Mouse (Mus musculus) C2C12 (cell line): ENCODE results near the gene Rgs3. TPM values are rescaled to one million over a fixed set of nuclear protein-coding genes. Genes with fewer than 3 reads are reported as not detected.

ENCODE experiments used
- H3K27me3 ChIP-seq: one replicate; pipeline ENCODE4 v1.6.1; 2011; ENCODE audit not compliant: control insufficient read depth, insufficient read depth, insufficient read length
- H3K36me3 ChIP-seq: one replicate; pipeline ENCODE4 v1.6.1; 2011; ENCODE audit not compliant: control insufficient read depth, insufficient read depth
- H3K4me3 ChIP-seq: one replicate; pipeline ENCODE4 v1.5.1; 2011; ENCODE audit warnings: mild to moderate bottlenecking, control low read depth; ENCODE audit not compliant: poor library complexity, insufficient read depth, severe bottlenecking
- H3K79me2 ChIP-seq: one replicate; pipeline ENCODE4 v1.6.1; 2011; ENCODE audit not compliant: control insufficient read depth, insufficient read depth
- H3K79me3 ChIP-seq: one replicate; pipeline ENCODE4 v1.6.1; 2011; ENCODE audit warnings: low read depth, control low read depth
- H3ac ChIP-seq: one replicate; pipeline ENCODE3; 2011; ENCODE audit warnings: low read depth; ENCODE audit not compliant: control insufficient read depth, insufficient read length
- CEBPB ChIP-seq: IDR thresholded peaks from one replicate; pipeline ENCODE4 v1.6.1; 2011; ENCODE audit warnings: low read depth, mild to moderate bottlenecking, control low read depth, moderate library complexity
- CTCF ChIP-seq: IDR thresholded peaks from one replicate; pipeline ENCODE4 v1.5.1; 2011; ENCODE audit not compliant: control insufficient read depth, insufficient read depth, insufficient read length
- FOSL1 ChIP-seq: IDR thresholded peaks from one replicate; pipeline ENCODE4 v1.8.0; 2011; ENCODE audit warnings: mild to moderate bottlenecking, low read length; ENCODE audit not compliant: poor library complexity, insufficient read depth, severe bottlenecking
- MAX ChIP-seq: IDR thresholded peaks from one replicate; pipeline ENCODE4 v1.6.1; 2011; ENCODE audit warnings: mild to moderate bottlenecking, control low read depth
- MYOD1 ChIP-seq: IDR thresholded peaks from one replicate; pipeline ENCODE4 v1.6.1; 2011; ENCODE audit warnings: low read depth; ENCODE audit not compliant: control insufficient read depth, insufficient read length
- MYOG ChIP-seq: IDR thresholded peaks from one replicate; pipeline ENCODE4 v1.6.1; 2011; ENCODE audit not compliant: control insufficient read depth, insufficient read length; ENCODE audit errors: extremely low read depth
- USF1 ChIP-seq: IDR thresholded peaks from one replicate; pipeline ENCODE4 v1.6.1; 2011; ENCODE audit warnings: low read depth, mild to moderate bottlenecking, control low read depth, moderate library complexity
- polyA plus RNA-seq: library from polyadenylated mRNA; unstranded; fragments of >200 nt; fragmentation: generic; extraction: Trizol; gene quantifications from one replicate; pipeline ENCODE4 v1.2.1, GENCODE M21; 2012; ENCODE audit warnings: missing spikeins

Rgs3 gene
- polyA plus RNA-seq, 1 experiment, result 49.8 TPM

GRCm38 (mm10) chr4:62728471-62728870 lies 168.8 kb downstream of the Rgs3 start:
- no peak overlapping the region for H3ac ChIP-seq
- TF ChIP-seq CTCF (no peak), CEBPB (no peak), FOSL1 (no peak), MYOD1 (no peak), USF1 (no peak), MYOG (no peak), MAX (no peak)
- no peaks in the 10 kb centered on the region for H3K79me3 ChIP-seq
- no peaks in the 10 kb centered on the region for H3K27me3 ChIP-seq
- H3K36me3 ChIP-seq, result no peaks in the 10 kb centered on the region
- no peaks in the 10 kb centered on the region for H3K79me2 ChIP-seq
- H3K4me3 ChIP-seq, result no peak overlapping the region

- no peak for TF ChIP-seq CTCF
- TF ChIP-seq CEBPB, result peak; percentile 77
- Histone ChIP-seq H3K36me3 (no peaks in the 10 kb centered on the region), H3ac (no peak overlapping the region), H3K27me3 (no peaks in the 10 kb centered on the region), H3K79me2 (no peaks in the 10 kb centered on the region), H3K4me3 (no peak overlapping the region), H3K79me3 (no peaks in the 10 kb centered on the region)
Observed at GRCm38 (mm10) chr4:62729191-62729590, 169.5 kb downstream of the Rgs3 start.

GRCm38 (mm10) chr4:62729941-62730340 lies 170.3 kb downstream of the Rgs3 start:
- no peak overlapping the region for H3ac ChIP-seq
- H3K4me3 ChIP-seq, result no peak overlapping the region
- no peaks in the 10 kb centered on the region for H3K79me3 ChIP-seq
- no peaks in the 10 kb centered on the region for H3K79me2 ChIP-seq
- H3K27me3 ChIP-seq, result no peaks in the 10 kb centered on the region
- TF ChIP-seq FOSL1 (no peak), USF1 (no peak), CTCF (no peak), MYOG (no peak), MAX (no peak), CEBPB (no peak), MYOD1 (no peak)
- H3K36me3 ChIP-seq, result no peaks in the 10 kb centered on the region

- Histone ChIP-seq H3ac (no peak overlapping the region), H3K79me2 (no peaks in the 10 kb centered on the region), H3K4me3 (no peak overlapping the region), H3K36me3 (no peaks in the 10 kb centered on the region), H3K27me3 (no peaks in the 10 kb centered on the region), H3K79me3 (no peaks in the 10 kb centered on the region)
- TF ChIP-seq MYOG (no peak), USF1 (no peak), MYOD1 (no peak), CEBPB (no peak), MAX (no peak), FOSL1 (no peak), CTCF (no peak)
Observed at GRCm38 (mm10) chr4:62730861-62731260, 171.2 kb downstream of the Rgs3 start.

- Histone ChIP-seq H3ac (no peak overlapping the region), H3K36me3 (no peaks in the 10 kb centered on the region), H3K4me3 (no peak overlapping the region), H3K27me3 (no peaks in the 10 kb centered on the region), H3K79me2 (no peaks in the 10 kb centered on the region), H3K79me3 (no peaks in the 10 kb centered on the region)
- TF ChIP-seq CEBPB (no peak), FOSL1 (no peak), CTCF (no peak), USF1 (no peak), MYOG (no peak), MAX (no peak), MYOD1 (no peak)
Observed at GRCm38 (mm10) chr4:62731531-62732063, 171.9 kb downstream of the Rgs3 start.

DNA sequence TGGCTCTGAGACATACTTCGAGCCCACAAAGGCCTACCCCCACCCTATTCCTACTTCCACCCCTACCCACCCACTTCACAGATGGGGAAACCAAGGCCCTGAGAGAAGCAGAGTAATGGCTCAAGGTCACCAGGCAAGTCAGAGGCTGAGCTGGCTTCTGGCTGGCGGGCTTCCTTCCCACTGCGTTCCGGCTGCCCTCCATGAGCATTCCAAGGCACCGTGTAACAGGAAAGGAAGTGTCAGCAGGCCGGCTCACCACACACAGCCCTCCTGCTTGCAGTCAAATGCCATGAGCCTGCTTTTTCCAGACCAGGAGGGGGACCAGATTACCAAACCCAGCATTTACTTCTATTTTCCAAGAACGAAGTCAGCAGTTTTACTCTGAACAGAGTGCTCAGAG lies 172.4 kb downstream of the Rgs3 start:
- Histone ChIP-seq H3K4me3 (no peak overlapping the region), H3K79me3 (no peaks in the 10 kb centered on the region), H3K36me3 (no peaks in the 10 kb centered on the region), H3K27me3 (no peaks in the 10 kb centered on the region), H3ac (no peak overlapping the region), H3K79me2 (no peaks in the 10 kb centered on the region)
- no peak for TF ChIP-seq MYOG
- TF ChIP-seq FOSL1, result no peak
- TF ChIP-seq MYOD1, result no peak
- no peak for TF ChIP-seq USF1
